Mouse (Mus musculus) megakaryocyte, embryonic 14.5 days (primary cell): ENCODE measurements at regions not wholly inside any gene's neighbourhood (a gene's known extent, or its start where the extent isn't known, plus 50 kb on each side); places are given as distances from the start of the nearest gene placed in this dataset.

Experiments used
- FLI1 ChIP-seq: IDR thresholded peaks from 2 replicates; pipeline ENCODE4 v1.6.1; 2012; ENCODE audit warnings: low read length, inconsistent platforms, mixed read lengths
- GATA1 ChIP-seq: IDR thresholded peaks from 3 replicates; pipeline ENCODE4 v1.6.1; 2012; ENCODE audit warnings: mixed read lengths, low read length, inconsistent platforms, borderline replicate concordance

GRCm38 (mm10) chr6:99857411-99857810 lies 131.2 kb upstream of the Prok2 start:
- TF ChIP-seq FLI1: no peak
- TF ChIP-seq GATA1: no peak
